Mouse (Mus musculus) right cerebral cortex, adult 18-20 months (tissue): ENCODE data around the gene Emx1.

Source experiments
- DNase-seq: peaks from one replicate; pipeline ENCODE4 v3.0.0; 2022; ENCODE audit warnings: mixed read lengths

Emx1 gene

GRCm38 (mm10) chr6:85232045-85232444 lies 44.8 kb downstream of the Emx1 start:
- DNase-seq = no peak

- no peak for DNase-seq
Observed at GRCm38 (mm10) chr6:85232836-85233623, 45.8 kb downstream of the Emx1 start.

GRCm38 (mm10) chr6:85234796-85235195 lies 47.6 kb downstream of the Emx1 start:
- DNase-seq = no peak

- no peak for DNase-seq
Observed at GRCm38 (mm10) chr6:85237001-85237400, 49.8 kb downstream of the Emx1 start.

GRCm38 (mm10) chr6:85237595-85238337 lies 50.5 kb downstream of the Emx1 start:
- DNase-seq = no peak

- DNase-seq = no peak
Observed at GRCm38 (mm10) chr6:85239044-85239489, 51.8 kb downstream of the Emx1 start.

- DNase-seq = no peak
Observed at GRCm38 (mm10) chr6:85249821-85250220, 62.6 kb downstream of the Emx1 start.

- DNase-seq = no peak
Observed at GRCm38 (mm10) chr6:85250811-85251241, 63.6 kb downstream of the Emx1 start.

GRCm38 (mm10) chr6:85252251-85253058 lies 65.2 kb downstream of the Emx1 start:
- peak; percentile 42 for DNase-seq

GRCm38 (mm10) chr6:85253275-85253674 lies 66.0 kb downstream of the Emx1 start:
- no peak for DNase-seq
